Mouse (Mus musculus) megakaryocyte, embryonic 14.5 days (primary cell): ENCODE results near the gene Trim9.

Experiments
- FLI1 ChIP-seq: IDR thresholded peaks from 2 replicates; pipeline ENCODE4 v1.6.1; 2012; ENCODE audit warnings: low read length, inconsistent platforms, mixed read lengths
- GATA1 ChIP-seq: IDR thresholded peaks from 3 replicates; pipeline ENCODE4 v1.6.1; 2012; ENCODE audit warnings: mixed read lengths, low read length, inconsistent platforms, borderline replicate concordance

- TF ChIP-seq GATA1 (no peak), FLI1 (no peak)
Observed at GRCm38 (mm10) chr12:70266494-70266931, 80.9 kb downstream of the Trim9 start.
